Mouse (Mus musculus): ENCODE results near the gene Agt.

Agt gene

GRCm38 (mm10) chr8:124569593-124569992 is at the start of gene Agt:
Agt (minus strand) TSS chr8:124569706.
- peak; percentile 85 for DNase-seq

GRCm38 (mm10) chr8:124618252-124618651 is 48.7 kb upstream of the Agt start:
- DNase-seq, result no peak

- DNase-seq, result peak; percentile 83
These were observed 47.9 kb upstream of the Agt start for GRCm38 (mm10) chr8:124617266-124617869.

GRCm38 (mm10) chr8:124614325-124614724 is 44.8 kb upstream of the Agt start:
- DNase-seq, result no peak

- DNase-seq, result no peak
These were observed 39.5 kb upstream of the Agt start for GRCm38 (mm10) chr8:124608972-124609353.

- DNase-seq, result no peak
These were observed 38.9 kb upstream of the Agt start for GRCm38 (mm10) chr8:124608239-124608971.

GRCm38 (mm10) chr8:124604066-124604465 is 34.6 kb upstream of the Agt start:
- no peak for DNase-seq

GRCm38 (mm10) chr8:124589393-124589792 is 19.9 kb upstream of the Agt start:
- DNase-seq, result no peak

- DNase-seq, result no peak
These were observed 17.1 kb upstream of the Agt start for GRCm38 (mm10) chr8:124586556-124586955.

GRCm38 (mm10) chr8:124585718-124586425 is 16.4 kb upstream of the Agt start:
- peak; percentile 46 for DNase-seq

GRCm38 (mm10) chr8:124576751-124577150 is 7.2 kb upstream of the Agt start:
- DNase-seq, result no peak

- DNase-seq, result no peak
These were observed 6.3 kb upstream of the Agt start, which contains the start of gene Capn9 for GRCm38 (mm10) chr8:124575811-124576210. Capn9 (plus strand) TSS chr8:124576111.

- DNase-seq, result peak; percentile 91
These were observed 4.2 kb upstream of the Agt start for GRCm38 (mm10) chr8:124573552-124574340.

- no peak for DNase-seq
These were observed 2.9 kb upstream of the Agt start for GRCm38 (mm10) chr8:124572430-124572775.

- DNase-seq, result peak; percentile 53
These were observed 2.4 kb upstream of the Agt start for GRCm38 (mm10) chr8:124571732-124572429.

- no peak for DNase-seq
These were observed 406 bp downstream of the Agt start for GRCm38 (mm10) chr8:124569100-124569499.

- no peak for DNase-seq
These were observed 1.9 kb downstream of the Agt start for GRCm38 (mm10) chr8:124567584-124567983.

GRCm38 (mm10) chr8:124567126-124567525 is 2.4 kb downstream of the Agt start:
- peak; percentile 18 for DNase-seq

GRCm38 (mm10) chr8:124557476-124557875 is 12.0 kb downstream of the Agt start:
- no peak for DNase-seq

GRCm38 (mm10) chr8:124556658-124557057 is 12.8 kb downstream of the Agt start:
- no peak for DNase-seq

- DNase-seq, result no peak
These were observed 13.3 kb downstream of the Agt start for GRCm38 (mm10) chr8:124556164-124556563.

- DNase-seq, result no peak
These were observed 14.3 kb downstream of the Agt start for GRCm38 (mm10) chr8:124555113-124555750.

All from kidney, postnatal 14 days (tissue).